Mouse (Mus musculus) kidney, postnatal 0 days (tissue): ENCODE measurements around the gene Pim3. TPM values are rescaled to one million over a fixed set of nuclear protein-coding genes. Genes with fewer than 3 reads are reported as not detected.

Experiments
- ATAC-seq: fragments of 200-750 bp; cut with Nextera tagmentation; replicated peaks from 2 replicates; pipeline ENCODE4 v1.8.0; 2017; ENCODE audit warnings: low read depth, moderate number of reproducible peaks, moderate TSS enrichment, moderate library complexity; ENCODE audit not compliant: low FRiP score
- DNase-seq: peaks from one replicate; pipeline ENCODE4 v3.0.0-alpha.2; 2016; ENCODE audit warnings: low spot score
- H3K27ac ChIP-seq: fragments of 300-500 bp; sonication (generic); 2 replicates; pipeline ENCODE4 v1.5.1; 2014; ENCODE audit warnings: mild to moderate bottlenecking
- H3K27me3 ChIP-seq: fragments of 300-500 bp; sonication (generic); 2 replicates; pipeline ENCODE4 v1.6.1; 2014; ENCODE audit warnings: low read length, mixed read lengths; ENCODE audit not compliant: insufficient read depth
- H3K36me3 ChIP-seq: fragments of 300-500 bp; sonication (generic); 2 replicates; pipeline ENCODE4 v1.6.1; 2014; ENCODE audit warnings: low read length, mixed read lengths; ENCODE audit not compliant: insufficient read depth
- H3K4me1 ChIP-seq: fragments of 300-500 bp; sonication (generic); replicated peaks from 2 replicates; pipeline ENCODE4 v1.6.1; 2014; ENCODE audit warnings: antibody characterized with exemption, low read length, mixed read lengths; ENCODE audit not compliant: insufficient read depth
- H3K4me2 ChIP-seq: fragments of 300-500 bp; sonication (generic); 2 replicates; pipeline ENCODE4 v1.6.1; 2014; ENCODE audit warnings: mild to moderate bottlenecking, low read length, moderate library complexity, mixed read lengths
- H3K4me3 ChIP-seq: fragments of 300-500 bp; sonication (generic); replicated peaks from 2 replicates; pipeline ENCODE4 v1.5.1; 2014; ENCODE audit warnings: low read depth, low read length
- H3K9ac ChIP-seq: fragments of 300-500 bp; sonication (generic); 2 replicates; pipeline ENCODE4 v1.6.1; 2014; ENCODE audit warnings: low read depth, low read length
- H3K9me3 ChIP-seq: fragments of 300-500 bp; sonication (generic); replicated peaks from 2 replicates; pipeline ENCODE4 v1.6.1; 2016; ENCODE audit warnings: low read length, inconsistent platforms, mixed read lengths
- CTCF ChIP-seq: IDR thresholded peaks from 2 replicates; pipeline ENCODE4 v1.5.1; 2016; ENCODE audit warnings: antibody characterized with exemption, low read depth, mild to moderate bottlenecking, moderate library complexity
- WGBS: fragments of 180-500 bp; shearing (Covaris S2); extraction: QIAGEN DNeasy Blood & Tissue Kit; methylation state at CpG from one replicate; pipeline ENCODE4 v1.1.7; 2014; 5-methylcytosine and 5-hydroxymethylcytosine counted together
- polyA plus RNA-seq: library from polyadenylated mRNA; unstranded; fragments of >200 nt; fragmentation: Nextera tagmentation; extraction: Ambion mirVana; gene quantifications from 2 replicates; pipeline ENCODE4 v1.2.1, GENCODE M21; 2015

Pim3 gene
- polyA plus RNA-seq, 1 experiment from 2014 or later: 88.6 TPM

DNA sequence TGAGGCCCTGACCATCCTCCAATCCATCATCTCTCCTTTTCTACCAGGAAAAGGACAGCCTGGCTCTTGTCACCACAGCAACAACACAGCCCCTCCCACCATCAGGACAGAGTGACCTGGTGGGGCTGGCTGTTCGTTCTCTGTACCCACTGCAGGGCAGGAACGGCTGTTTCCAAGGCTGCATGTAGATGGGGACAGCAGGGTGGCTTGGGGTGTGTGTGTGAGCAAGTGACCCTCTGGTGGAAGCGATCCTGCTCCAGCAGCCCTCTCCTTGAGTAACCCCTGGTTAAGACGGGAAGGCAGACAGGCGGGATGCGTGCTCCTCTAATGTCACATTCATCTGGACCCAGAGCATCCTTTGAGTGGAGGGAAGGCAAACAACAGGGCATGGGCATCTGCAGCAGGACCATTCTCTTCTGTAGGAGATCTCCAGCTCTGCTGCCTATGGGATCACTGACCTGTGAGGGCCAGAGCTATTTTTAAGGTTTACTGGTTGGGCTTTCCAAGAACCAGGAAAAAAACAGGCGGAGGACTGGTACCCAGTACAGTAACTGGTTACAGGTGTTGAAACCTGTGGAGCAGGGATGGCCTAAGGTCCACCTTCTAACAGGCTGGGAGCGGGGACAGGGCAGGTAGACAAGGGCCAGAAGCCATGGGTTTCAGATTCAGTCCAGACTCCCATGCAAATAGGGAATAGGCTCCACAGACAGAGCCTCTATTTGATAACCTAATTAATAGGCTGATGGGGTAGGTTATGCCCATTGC is 2.6 kb upstream of the Pim3 start:
- WGBS: 63% methylated on average over 8 of the region's 8 CpGs

GRCm38 (mm10) chr15:88860781-88861180 is 1.2 kb upstream of the Pim3 start:
- DNase-seq (no peak), ATAC-seq (no peak)
- Histone ChIP-seq H3K4me2 (no peak overlapping the region), H3K4me1 (peaks cover 19% of the 10 kb centered on the region), H3K27me3 (no peaks in the 10 kb centered on the region), H3K36me3 (peaks cover 14% of the 10 kb centered on the region; the same call in 1 of the 2 replicates), H3K27ac (peak overlapping the region; percentile 96; the same call in 1 of the 2 replicates), H3K4me3 (no peak overlapping the region), H3K9me3 (no peaks in the 10 kb centered on the region), H3K9ac (no peak overlapping the region)
- WGBS: 92% methylated on average over 3 of the region's 3 CpGs
- no peak for TF ChIP-seq CTCF

More for the DNA sequence above, 2.6 kb upstream of the Pim3 start:
- no peak overlapping the region for H3K4me3 ChIP-seq
- H3K9me3 ChIP-seq: no peaks in the 10 kb centered on the region
- H3K27ac ChIP-seq: no peak overlapping the region
- peaks cover 20% of the 10 kb centered on the region for H3K4me1 ChIP-seq
- no peak for ATAC-seq
- no peak for TF ChIP-seq CTCF
- H3K4me2 ChIP-seq: no peak overlapping the region
- no peaks in the 10 kb centered on the region for H3K27me3 ChIP-seq
- H3K9ac ChIP-seq: no peak overlapping the region
- DNase-seq: no peak
- H3K36me3 ChIP-seq: peaks cover 3% of the 10 kb centered on the region; the same call in 1 of the 2 replicates

- H3K4me3 ChIP-seq: peak overlapping the region; percentile 83
- peak; percentile 17; the same call in 1 of the 2 replicates for TF ChIP-seq CTCF
- ATAC-seq: no peak; the same call in 1 of the 2 replicates
- H3K27me3 ChIP-seq: no peaks in the 10 kb centered on the region
- peaks cover 23% of the 10 kb centered on the region for H3K36me3 ChIP-seq
- no peaks in the 10 kb centered on the region for H3K9me3 ChIP-seq
- peak overlapping the region; percentile 96 for H3K27ac ChIP-seq
- peaks cover 38% of the 10 kb centered on the region for H3K4me1 ChIP-seq
- H3K9ac ChIP-seq: peak overlapping the region; percentile 89
- H3K4me2 ChIP-seq: peak overlapping the region; percentile 91
- DNase-seq: peak; percentile 49
- under 1% methylated on average over 91 of the region's 98 CpGs for WGBS
Measured at GRCm38 (mm10) chr15:88862881-88863694, 1.1 kb downstream of the Pim3 start.

DNA sequence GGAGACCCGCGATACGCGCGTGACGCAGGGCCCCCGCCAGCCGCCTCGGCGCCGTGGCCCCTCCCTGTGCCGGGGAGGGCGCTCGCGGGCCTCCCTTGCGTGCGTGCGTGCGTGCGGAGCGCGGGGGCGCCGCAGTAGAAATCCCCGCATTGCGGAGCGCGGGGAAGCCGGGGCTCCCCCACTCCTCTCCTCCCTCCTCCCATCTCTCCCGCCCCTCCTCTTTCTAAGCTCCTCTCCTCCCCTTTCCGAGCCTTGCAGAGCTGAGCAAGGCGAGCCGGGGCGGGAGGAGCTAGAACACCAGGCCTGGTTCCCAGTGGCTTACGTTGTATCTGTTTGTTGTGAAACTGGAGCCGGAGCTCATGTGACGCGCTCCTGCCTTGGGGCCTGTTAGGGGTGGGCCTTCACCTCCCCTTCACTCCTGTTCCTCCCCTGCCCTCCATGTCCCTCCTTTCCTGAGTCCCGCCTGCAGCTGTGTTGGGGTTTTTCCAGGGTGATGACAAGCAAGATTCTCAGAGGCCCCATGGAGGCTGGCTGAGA is 1.8 kb downstream of the Pim3 start:
- H3K27me3 ChIP-seq: no peaks in the 10 kb centered on the region
- no peak; the same call in 1 of the 2 replicates for TF ChIP-seq CTCF
- 2% methylated on average over 35 of the region's 39 CpGs for WGBS
- H3K4me2 ChIP-seq: peak overlapping the region; percentile 91
- H3K36me3 ChIP-seq: peaks cover 23% of the 10 kb centered on the region
- H3K9me3 ChIP-seq: no peaks in the 10 kb centered on the region
- H3K9ac ChIP-seq: peak overlapping the region; percentile 89
- peaks cover 42% of the 10 kb centered on the region for H3K4me1 ChIP-seq
- peak overlapping the region; percentile 83 for H3K4me3 ChIP-seq
- DNase-seq: peak; percentile 99
- H3K27ac ChIP-seq: peak overlapping the region; percentile 96
- peak; percentile 47 for ATAC-seq

- WGBS: 21% methylated on average over 22 of the region's 22 CpGs
- H3K4me2 ChIP-seq: peak overlapping the region; percentile 91
- peak overlapping the region; percentile 83 for H3K4me3 ChIP-seq
- ATAC-seq (peak; percentile 4; the same call in 1 of the 2 replicates), DNase-seq (peak; percentile 16)
- peak overlapping the region; percentile 96 for H3K27ac ChIP-seq
- H3K27me3 ChIP-seq: no peaks in the 10 kb centered on the region
- peak; percentile 35; the same call in 1 of the 2 replicates for TF ChIP-seq CTCF
- peaks cover 23% of the 10 kb centered on the region for H3K36me3 ChIP-seq
- H3K4me1 ChIP-seq: peaks cover 42% of the 10 kb centered on the region
- H3K9me3 ChIP-seq: no peaks in the 10 kb centered on the region
- H3K9ac ChIP-seq: peak overlapping the region; percentile 89
Measured at GRCm38 (mm10) chr15:88864270-88865030, 2.5 kb downstream of the Pim3 start.
